Mouse (Mus musculus) CH12.LX (cell line): ENCODE measurements at regions not wholly inside any gene's neighbourhood (a gene's known extent, or its start where the extent isn't known, plus 50 kb on each side); places are given as distances from the start of the nearest gene placed in this dataset.

ENCODE experiments used
- DNase-seq: peaks from one replicate; pipeline ENCODE4 v3.0.0-alpha.2; 2013; ENCODE audit errors: extremely low read depth
- H3K27ac ChIP-seq: 2 replicates; pipeline ENCODE4 v1.5.1; 2012; ENCODE audit warnings: low read depth, mild to moderate bottlenecking, control low read depth, moderate library complexity; ENCODE audit not compliant: insufficient read depth
- H3K27me3 ChIP-seq: replicated peaks from 2 replicates; pipeline ENCODE3; 2012; ENCODE audit warnings: inconsistent platforms
- H3K36me3 ChIP-seq, 2 experiments: replicated peaks in 1 of 2; 2 replicates each; pipeline versions ENCODE3 to v1.6.1; 2012; ENCODE audit warnings: inconsistent platforms in 1 of 2, low read length in 1 of 2, mild to moderate bottlenecking in 1 of 2, mixed read lengths in 1 of 2, moderate library complexity in 1 of 2; ENCODE audit not compliant: control insufficient read depth in 1 of 2, insufficient read depth in 1 of 2
- H3K4me1 ChIP-seq, 2 experiments: 2 replicates each; pipeline ENCODE4 v1.6.1; 2012; ENCODE audit warnings: inconsistent platforms in 1 of 2, moderate library complexity in 1 of 2; ENCODE audit not compliant: insufficient read depth in 2 of 2, control insufficient read depth in 1 of 2
- H3K4me2 ChIP-seq: 2 replicates; pipeline ENCODE4 v1.6.1; 2012; ENCODE audit warnings: low read depth, mild to moderate bottlenecking, control low read depth; ENCODE audit not compliant: poor library complexity, insufficient read depth, severe bottlenecking
- H3K4me3 ChIP-seq, 3 experiments: fragments of 150-350 bp in 1 of 3; sonication (generic) in 1 of 3; replicated peaks in 1 of 3; 2 replicates each; pipeline versions ENCODE3 to v1.5.1; 2011 to 2012; ENCODE audit warnings: low read depth in 2 of 3, low read length in 2 of 3, mild to moderate bottlenecking in 2 of 3, moderate library complexity in 2 of 3, control low read depth in 1 of 3, improper control_type of control experiment in 1 of 3, inconsistent platforms in 1 of 3, mixed read lengths in 1 of 3; ENCODE audit not compliant: poor library complexity in 1 of 3
- H3K79me2 ChIP-seq: replicated peaks from 2 replicates; pipeline ENCODE4 v1.6.1; 2012; ENCODE audit warnings: mild to moderate bottlenecking, moderate library complexity; ENCODE audit not compliant: control insufficient read depth, poor library complexity, insufficient read depth, severe bottlenecking; ENCODE audit errors: extremely low read depth
- H3K9ac ChIP-seq: 2 replicates; pipeline ENCODE4 v1.6.1; 2012; ENCODE audit warnings: low read depth, mild to moderate bottlenecking, control low read depth, moderate library complexity; ENCODE audit not compliant: insufficient read depth
- H3K9me3 ChIP-seq: replicated peaks from 2 replicates; pipeline ENCODE3; 2012; ENCODE audit warnings: low read length, inconsistent platforms, mixed read lengths
- CHD1 ChIP-seq: IDR thresholded peaks from 2 replicates; pipeline ENCODE4 v1.6.1; 2012; ENCODE audit warnings: low read depth, low read length, improper control_type of control experiment, inconsistent platforms
- CHD2 ChIP-seq: IDR thresholded peaks from 2 replicates; pipeline ENCODE4 v1.6.1; 2011; ENCODE audit warnings: low read length, improper control_type of control experiment
- CTCF ChIP-seq, 2 experiments: IDR thresholded peaks in 1 of 2; conservative IDR thresholded peaks in 1 of 2; 2 replicates each; pipeline ENCODE4 v1.5.1; 2011 to 2012; ENCODE audit warnings: low read depth in 2 of 2, low read length in 2 of 2, improper control_type of control experiment in 1 of 2, inconsistent platforms in 1 of 2, mild to moderate bottlenecking in 1 of 2, moderate library complexity in 1 of 2
- ELF1 ChIP-seq: IDR thresholded peaks from 2 replicates; pipeline ENCODE4 v1.6.1; 2014; ENCODE audit warnings: low read depth, mild to moderate bottlenecking, inconsistent platforms, low read length, improper control_type of control experiment
- IRF4 ChIP-seq: IDR thresholded peaks from 2 replicates; pipeline ENCODE4 v1.6.1; 2014; ENCODE audit warnings: low read depth, mild to moderate bottlenecking, inconsistent platforms, low read length, improper control_type of control experiment
- KAT2A ChIP-seq: IDR thresholded peaks from 2 replicates; pipeline ENCODE4 v1.6.1; 2012; ENCODE audit warnings: low read length, improper control_type of control experiment, inconsistent platforms; ENCODE audit not compliant: insufficient replicate concordance
- MXI1 ChIP-seq: IDR thresholded peaks from 2 replicates; pipeline ENCODE4 v1.6.1; 2011; ENCODE audit warnings: mild to moderate bottlenecking, low read depth, low read length, improper control_type of control experiment
- MYC ChIP-seq: IDR thresholded peaks from 2 replicates; pipeline ENCODE4 v1.6.1; 2011; ENCODE audit warnings: low read depth, mild to moderate bottlenecking, improper control_type of control experiment, low read length
- PAX5 ChIP-seq: IDR thresholded peaks from 2 replicates; pipeline ENCODE4 v1.6.1; 2012; ENCODE audit warnings: low read length, inconsistent platforms, mixed read lengths
- POLR2A ChIP-seq: IDR thresholded peaks from 2 replicates; pipeline ENCODE4 v1.6.1; 2011; ENCODE audit warnings: low read depth, mild to moderate bottlenecking, improper control_type of control experiment, low read length
- POLR2AphosphoS2 ChIP-seq: IDR thresholded peaks from 2 replicates; pipeline ENCODE4 v1.6.1; 2011; ENCODE audit warnings: low read depth, low read length, improper control_type of control experiment
- SMC3 ChIP-seq: IDR thresholded peaks from 2 replicates; pipeline ENCODE4 v1.6.1; 2011; ENCODE audit warnings: low read depth, low read length, improper control_type of control experiment
- TBP ChIP-seq: conservative IDR thresholded peaks from 2 replicates; pipeline ENCODE4 v1.6.1; 2011; ENCODE audit warnings: low read depth, low read length, improper control_type of control experiment
- USF2 ChIP-seq: conservative IDR thresholded peaks from 2 replicates; pipeline ENCODE4 v1.6.1; 2011; ENCODE audit warnings: low read depth, low read length, improper control_type of control experiment
- ZC3H11A ChIP-seq: IDR thresholded peaks from 2 replicates; pipeline ENCODE4 v1.6.1; 2012; ENCODE audit warnings: low read depth, mild to moderate bottlenecking, inconsistent platforms, low read length, improper control_type of control experiment
- ZKSCAN1 ChIP-seq: IDR thresholded peaks from 2 replicates; pipeline ENCODE4 v1.6.1; 2012; ENCODE audit warnings: low read depth, inconsistent platforms, low read length, improper control_type of control experiment, borderline replicate concordance
- ZMIZ1 ChIP-seq: IDR thresholded peaks from 2 replicates; pipeline ENCODE4 v1.6.1; 2012; ENCODE audit warnings: low read depth, mild to moderate bottlenecking, inconsistent platforms, low read length, improper control_type of control experiment
- ZNF384 ChIP-seq: IDR thresholded peaks from 2 replicates; pipeline ENCODE4 v1.6.1; 2012; ENCODE audit warnings: low read depth, low read length, improper control_type of control experiment, inconsistent platforms
- dilution Hi-C: fragments of 300-500 bp; cut with MboI; formaldehyde crosslinking; loops from 2 replicates; pipeline ENCODE4 v1.14.3; 2020; ENCODE audit warnings: low sequenced_read_pairs; ENCODE audit not compliant: extremely low pct_unique_long_range_greater_than_20kb, extremely low pct_ligation_motif_present
- in situ Hi-C: fragments of 300-500 bp; cut with MboI; formaldehyde crosslinking; loops from 3 replicates; pipeline ENCODE4 v1.14.3; 2019; ENCODE audit warnings: low sequenced_read_pairs, low pct_ligation_motif_present, low pct_unique_long_range_greater_than_20kb, mixed read lengths

GRCm38 (mm10) chr11:6889660-6890185 lies 52.3 kb upstream of the Gm11983 start:
- no peaks in the 10 kb centered on the region for H3K79me2 ChIP-seq
- no peak overlapping the region for H3K4me2 ChIP-seq
- H3K27ac ChIP-seq, result no peak overlapping the region
- no peak for DNase-seq
- no peaks in the 10 kb centered on the region for H3K9me3 ChIP-seq
- dilution Hi-C loops, result no loop called here
- in situ Hi-C loops, result no loop called here
- H3K4me3 ChIP-seq, result no peak overlapping the region
- H3K36me3 ChIP-seq, result no peaks in the 10 kb centered on the region
- H3K27me3 ChIP-seq, result peaks cover 88% of the 10 kb centered on the region
- TF ChIP-seq TBP (no peak), CHD1 (no peak), KAT2A (no peak), MXI1 (no peak), MYC (no peak), POLR2AphosphoS2 (no peak), CHD2 (no peak), USF2 (no peak), ZNF384 (no peak), SMC3 (no peak), IRF4 (no peak)
- TF ChIP-seq, all 38 proteins: peak for 0
- Histone ChIP-seq H3K4me1 (no peaks in the 10 kb centered on the region), H3K9ac (no peak overlapping the region)

GRCm38 (mm10) chr11:6889120-6889519 lies 51.7 kb upstream of the Gm11983 start:
- Histone ChIP-seq H3K4me1 (peaks cover 0 to 4% of the 10 kb centered on the region in 2 experiments; a peak in 1 of 4 replicates), H3K36me3 (no peaks in the 10 kb centered on the region), H3K9me3 (no peaks in the 10 kb centered on the region), H3K79me2 (no peaks in the 10 kb centered on the region), H3K4me2 (no peak overlapping the region), H3K9ac (no peak overlapping the region), H3K4me3 (no peak overlapping the region), H3K27ac (no peak overlapping the region), H3K27me3 (peaks cover 84% of the 10 kb centered on the region)
- DNase-seq, result no peak
- TF ChIP-seq ELF1 (no peak), PAX5 (no peak), POLR2A (no peak), ZKSCAN1 (no peak), ZMIZ1 (no peak), ZC3H11A (no peak), CTCF (conservative IDR thresholded peaks at IDR 0.05 in 1 of 2, IDR thresholded peaks at IDR 0.05 in 1 of 2; ENCODE audit: low read depth in 2 of 2, low read length in 2 of 2) (no peak)
- dilution Hi-C loops, result no loop called here
- in situ Hi-C loops, result no loop called here
